Mouse (Mus musculus): ENCODE data around the gene Msrb1.

GRCm38 (mm10) chr17:24777073-24777472 lies 40.6 kb downstream of the Msrb1 start:
- TF ChIP-seq CTCF (IDR thresholded peaks at IDR 0.05): no peak
- TF ChIP-seq EP300 (IDR thresholded peaks at IDR 0.05): 0 out of 2 replicates have a peak, but pooled peaks have one; percentile 26
